Mouse (Mus musculus): ENCODE measurements at regions not wholly inside any gene's neighbourhood (a gene's known extent, or its start where the extent isn't known, plus 50 kb on each side); places are given as distances from the start of the nearest gene placed in this dataset.

DNA sequence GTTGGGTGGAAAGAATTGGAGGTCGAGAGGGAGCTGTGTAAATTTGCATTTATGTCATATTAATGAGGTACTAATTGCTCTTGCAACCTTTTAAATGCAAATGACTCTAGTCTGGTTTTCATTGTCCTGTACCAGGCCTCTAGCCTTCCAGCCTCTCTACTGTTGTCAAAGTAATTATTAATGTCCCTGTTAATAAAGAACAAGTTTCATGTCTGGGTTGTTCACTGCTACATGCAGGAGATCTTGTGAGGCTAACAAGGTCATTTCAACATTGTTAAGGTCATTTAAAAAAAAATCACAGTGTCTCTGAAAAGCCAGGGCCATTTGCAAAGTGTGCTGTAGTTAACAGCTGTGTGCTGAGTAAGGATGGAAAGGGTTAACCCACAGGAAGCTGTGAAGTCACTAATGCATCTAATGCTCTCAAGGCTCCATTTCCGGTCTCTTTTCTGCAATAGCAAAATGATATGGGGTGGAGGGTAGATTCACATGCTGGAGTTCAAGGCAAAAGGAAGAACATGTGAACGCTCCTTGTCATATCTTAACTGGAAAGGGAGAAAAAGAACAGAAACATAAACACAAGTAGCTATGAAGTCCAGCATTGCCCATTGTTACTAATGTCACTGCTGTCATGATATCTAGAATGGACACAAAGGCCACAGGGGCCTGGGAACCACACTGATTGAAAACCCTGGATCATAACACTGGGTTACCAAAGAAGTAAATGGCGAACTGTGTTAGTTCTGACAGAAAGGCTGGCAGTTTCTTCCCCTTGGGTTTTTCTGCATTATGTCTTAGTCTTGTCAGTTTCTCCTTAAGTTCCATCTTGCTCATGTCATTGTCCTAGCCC, 197.5 kb upstream of the Id2 start:
- TF ChIP-seq CTCF (IDR thresholded peaks at IDR 0.05; ENCODE audit: control insufficient read depth, insufficient read depth, insufficient read length) (no peak), MYOD1 (IDR thresholded peaks at IDR 0.05; ENCODE audit: control insufficient read depth, insufficient read length, low read depth) (no peak), MAX (IDR thresholded peaks at IDR 0.05) (no peak), USF1 (IDR thresholded peaks at IDR 0.05; ENCODE audit: low read depth) (no peak), CEBPB (IDR thresholded peaks at IDR 0.05; ENCODE audit: low read depth) (no peak), MYOG (IDR thresholded peaks at IDR 0.05; ENCODE audit: control insufficient read depth, extremely low read depth, insufficient read length) (no peak), FOSL1 (IDR thresholded peaks at IDR 0.05; ENCODE audit: insufficient read depth, low read length, poor library complexity, severe bottlenecking) (no peak)
